Mouse (Mus musculus) kidney, embryonic 14.5 days (tissue): ENCODE measurements around the gene Cdkn2aip. TPM values are rescaled to one million over a fixed set of nuclear protein-coding genes. Genes with fewer than 3 reads are reported as not detected.

ENCODE experiments used
- ATAC-seq: fragments of 200-750 bp; cut with Nextera tagmentation; 2 replicates; pipeline ENCODE4 v1.8.0; 2017; ENCODE audit warnings: moderate number of reproducible peaks, mild to moderate bottlenecking, moderate TSS enrichment, moderate library complexity; ENCODE audit not compliant: low FRiP score, low TSS enrichment
- H3K27ac ChIP-seq: fragments of 300-500 bp; sonication (generic); 2 replicates; pipeline ENCODE4 v1.5.1; 2014; ENCODE audit warnings: low read depth, mild to moderate bottlenecking, low read length, moderate library complexity, mixed read lengths
- H3K27me3 ChIP-seq: fragments of 300-500 bp; sonication (generic); 2 replicates; pipeline ENCODE4 v1.6.1; 2014; ENCODE audit warnings: mild to moderate bottlenecking, low read length; ENCODE audit not compliant: control insufficient read depth, insufficient read depth
- H3K36me3 ChIP-seq: fragments of 300-500 bp; sonication (generic); 2 replicates; pipeline ENCODE4 v1.6.1; 2014; ENCODE audit warnings: low read length, mixed read lengths; ENCODE audit not compliant: control insufficient read depth, insufficient read depth
- H3K4me1 ChIP-seq: fragments of 300-500 bp; sonication (generic); 2 replicates; pipeline ENCODE4 v1.6.1; 2014; ENCODE audit warnings: low read length, mixed read lengths; ENCODE audit not compliant: control insufficient read depth, insufficient read depth
- H3K4me2 ChIP-seq: fragments of 300-500 bp; sonication (generic); replicated peaks from 2 replicates; pipeline ENCODE4 v1.6.1; 2014; ENCODE audit warnings: low read depth, mild to moderate bottlenecking, low read length
- H3K4me3 ChIP-seq: fragments of 300-500 bp; sonication (generic); 2 replicates; pipeline ENCODE4 v1.5.1; 2014; ENCODE audit warnings: mild to moderate bottlenecking, low read length
- H3K9ac ChIP-seq: fragments of 300-500 bp; sonication (generic); 2 replicates; pipeline ENCODE4 v1.6.1; 2014; ENCODE audit warnings: low read depth, mild to moderate bottlenecking, low read length, moderate library complexity
- H3K9me3 ChIP-seq: fragments of 300-500 bp; sonication (generic); 2 replicates; pipeline ENCODE4 v1.6.1; 2016; ENCODE audit warnings: low read length; ENCODE audit not compliant: control insufficient read depth
- WGBS: fragments of 180-500 bp; shearing (Covaris S2); extraction: QIAGEN DNeasy Blood & Tissue Kit; methylation state at CpG from one replicate; pipeline ENCODE4 v1.1.7; 2014; 5-methylcytosine and 5-hydroxymethylcytosine counted together
- polyA plus RNA-seq: library from polyadenylated mRNA; unstranded; fragments of >200 nt; fragmentation: Nextera tagmentation; extraction: Ambion mirVana; gene quantifications from 2 replicates; pipeline ENCODE4 v1.2.1, GENCODE M21; 2014

The Cdkn2aip gene
- polyA plus RNA-seq, 1 experiment from 2014 or later = 33.7 TPM

DNA sequence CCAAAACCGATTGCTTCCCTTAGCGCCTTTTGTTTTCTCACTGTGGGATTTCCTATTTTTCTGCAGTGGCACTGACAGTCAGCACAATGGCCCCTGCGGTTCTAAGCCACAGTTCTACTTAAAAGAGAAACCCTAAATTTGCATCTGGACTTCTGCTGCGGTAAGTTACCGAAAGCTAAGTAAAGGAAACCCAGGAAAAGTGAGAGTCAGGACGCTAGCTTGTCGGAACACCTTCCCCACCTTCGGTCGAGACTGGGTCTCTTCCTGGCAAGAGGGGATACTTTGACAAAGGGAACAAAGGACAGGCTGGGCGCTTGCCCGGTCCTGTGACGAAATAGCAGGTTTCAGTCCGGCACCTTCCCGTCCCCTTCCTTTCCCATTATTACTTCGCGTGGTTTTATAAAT is 23.1 kb downstream of the Cdkn2aip start:
- H3K9ac ChIP-seq = peak overlapping the region; percentile 47; the same call in 1 of the 2 replicates
- no peak overlapping the region for H3K27ac ChIP-seq

DNA sequence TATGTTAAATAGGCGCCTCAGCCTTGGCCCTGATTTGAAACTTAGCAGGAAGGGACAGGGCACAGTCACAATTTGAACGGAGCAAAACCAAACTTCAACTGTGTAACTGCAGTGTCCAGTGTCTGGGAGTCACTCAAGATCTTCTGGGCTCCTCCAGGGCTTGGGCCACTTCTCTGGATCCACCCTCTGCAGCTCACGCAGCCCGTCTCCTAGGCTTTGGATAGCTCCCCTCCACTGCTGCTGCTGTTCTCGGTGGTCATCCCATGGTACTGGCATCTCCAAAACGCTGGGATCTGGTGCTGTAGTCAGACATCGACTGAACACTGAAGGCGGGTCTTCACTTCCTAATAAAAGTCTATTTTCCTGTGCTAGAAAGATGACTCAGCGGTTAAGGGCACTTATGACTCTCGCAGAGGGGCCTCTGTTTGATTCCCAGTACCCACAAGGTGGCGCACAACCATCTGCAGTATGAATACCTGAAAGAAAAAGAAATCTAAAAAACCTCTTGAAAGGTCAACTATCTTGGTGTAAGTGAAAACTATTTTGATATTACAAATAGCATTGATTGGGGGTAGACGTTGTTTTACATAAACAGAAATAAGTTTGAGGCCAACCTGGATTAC is 23.9 kb downstream of the Cdkn2aip start:
- no peak overlapping the region for H3K27ac ChIP-seq
- ATAC-seq = 0 out of 2 replicates have a peak, but pooled peaks have one; percentile 28

More for the DNA sequence above, 23.1 kb downstream of the Cdkn2aip start:
- WGBS = 7% methylated on average over 16 of the region's 16 CpGs
- Histone ChIP-seq H3K4me1 (no peaks in the 10 kb centered on the region), H3K36me3 (no peaks in the 10 kb centered on the region), H3K4me3 (peak overlapping the region; percentile 22; the same call in 1 of the 2 replicates), H3K4me2 (peak overlapping the region; percentile 50), H3K27me3 (no peaks in the 10 kb centered on the region), H3K9me3 (no peaks in the 10 kb centered on the region)
- no peak for ATAC-seq

DNA sequence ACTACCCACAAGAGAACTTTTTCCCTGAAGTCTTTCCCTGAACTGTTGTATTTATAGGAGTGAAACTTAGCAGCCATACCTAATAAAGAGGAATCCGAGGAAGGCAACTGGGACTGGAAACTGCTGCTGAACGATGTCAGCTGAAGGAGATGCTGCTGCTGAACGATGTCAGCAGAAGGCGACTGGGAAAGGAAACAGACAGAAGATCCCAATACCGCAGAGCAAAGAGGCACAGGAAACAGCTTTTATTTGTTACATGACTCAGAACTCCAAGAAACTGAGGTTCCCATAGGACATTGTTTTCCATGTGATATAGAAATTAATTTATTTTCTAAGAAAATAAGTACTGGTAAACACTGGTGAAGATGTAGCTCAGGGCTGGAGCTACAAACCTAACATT is 29.3 kb downstream of the Cdkn2aip start:
- no peak for ATAC-seq
- Histone ChIP-seq H3K36me3 (0 out of 2 replicates have a peak, but pooled peaks cover 5% of the 10 kb centered on the region), H3K4me2 (no peak overlapping the region), H3K9ac (no peak overlapping the region), H3K27me3 (no peaks in the 10 kb centered on the region), H3K4me3 (no peak overlapping the region), H3K27ac (no peak overlapping the region), H3K9me3 (no peaks in the 10 kb centered on the region), H3K4me1 (no peaks in the 10 kb centered on the region)
- WGBS = 73% methylated on average over 5 of the region's 5 CpGs

More for the DNA sequence above, 23.9 kb downstream of the Cdkn2aip start:
- H3K9me3 ChIP-seq = no peaks in the 10 kb centered on the region
- no peak overlapping the region for H3K9ac ChIP-seq
- no peak overlapping the region for H3K4me2 ChIP-seq
- no peaks in the 10 kb centered on the region for H3K4me1 ChIP-seq
- WGBS = 70% methylated on average over 12 of the region's 12 CpGs
- H3K36me3 ChIP-seq = no peaks in the 10 kb centered on the region
- H3K27me3 ChIP-seq = no peaks in the 10 kb centered on the region
- H3K4me3 ChIP-seq = no peak overlapping the region

DNA sequence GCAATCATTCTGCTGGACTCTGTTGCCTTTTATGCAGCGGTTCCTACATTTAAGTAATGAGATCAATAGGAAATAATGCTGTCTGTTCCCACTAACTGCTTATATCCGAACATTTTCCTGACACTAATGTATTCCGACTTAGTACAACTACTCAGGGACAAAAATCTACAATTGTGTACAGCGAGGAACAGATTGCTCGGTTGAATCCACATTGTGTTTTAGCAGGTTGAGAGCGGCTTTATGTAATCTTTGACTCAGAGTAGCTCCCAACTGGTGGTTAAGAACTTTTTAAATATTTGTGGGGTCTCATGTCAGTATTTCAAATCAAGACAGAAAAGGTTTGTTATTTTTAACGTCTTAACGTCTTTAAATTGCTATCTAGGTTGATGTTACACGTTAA is 29.7 kb downstream of the Cdkn2aip start:
- Histone ChIP-seq H3K36me3 (0 out of 2 replicates have a peak, but pooled peaks cover 5% of the 10 kb centered on the region), H3K27me3 (no peaks in the 10 kb centered on the region), H3K4me2 (no peak overlapping the region), H3K27ac (no peak overlapping the region), H3K9ac (no peak overlapping the region), H3K4me3 (no peak overlapping the region), H3K9me3 (no peaks in the 10 kb centered on the region), H3K4me1 (no peaks in the 10 kb centered on the region)
- no peak for ATAC-seq
- 89% methylated on average over 9 of the region's 9 CpGs for WGBS

DNA sequence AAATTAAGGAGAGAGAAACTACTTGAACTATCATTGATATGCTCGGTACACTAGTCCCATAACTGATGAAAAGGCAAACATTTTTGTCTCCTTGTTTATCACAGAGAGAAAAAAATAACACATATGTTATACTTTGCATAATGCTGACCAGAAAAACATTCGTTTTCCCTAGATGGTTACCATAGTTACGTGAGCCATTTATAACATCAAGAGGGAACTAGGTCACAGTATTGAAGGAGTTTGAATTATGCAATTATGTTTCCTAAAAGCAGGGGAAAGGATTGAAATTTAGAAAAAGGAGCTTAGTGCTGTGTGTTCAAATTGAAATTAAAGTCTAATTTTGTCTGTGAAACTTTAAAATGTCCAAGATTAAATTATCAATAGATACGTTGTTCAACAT is 33.4 kb downstream of the Cdkn2aip start:
- Histone ChIP-seq H3K9ac (no peak overlapping the region), H3K9me3 (no peaks in the 10 kb centered on the region), H3K4me1 (no peaks in the 10 kb centered on the region), H3K27me3 (no peaks in the 10 kb centered on the region), H3K4me3 (no peak overlapping the region), H3K4me2 (no peak overlapping the region), H3K36me3 (0 out of 2 replicates have a peak, but pooled peaks cover 5% of the 10 kb centered on the region), H3K27ac (no peak overlapping the region)
- no peak for ATAC-seq
- WGBS = 91% methylated on average over 4 of the region's 4 CpGs

DNA sequence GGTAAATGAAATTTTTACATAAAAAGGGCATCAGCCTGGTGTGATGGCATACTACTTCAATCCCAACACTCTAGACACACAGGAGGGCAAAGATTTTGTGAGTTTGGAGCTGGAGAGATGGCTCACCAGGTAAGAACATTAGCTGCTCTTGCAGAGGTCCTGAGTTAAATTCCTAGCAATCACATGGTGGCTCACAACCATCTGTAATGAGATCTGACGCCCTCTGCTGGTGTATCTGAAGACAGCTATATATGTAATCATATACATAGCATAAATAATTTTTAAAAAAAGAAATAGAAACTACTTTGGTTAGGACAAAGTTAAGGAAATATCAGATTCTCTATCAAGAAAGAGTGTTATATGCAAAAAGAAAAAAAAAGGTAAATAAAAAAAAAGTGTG is 34.1 kb downstream of the Cdkn2aip start:
- ATAC-seq = no peak
- Histone ChIP-seq H3K4me2 (no peak overlapping the region), H3K4me1 (no peaks in the 10 kb centered on the region), H3K27ac (no peak overlapping the region), H3K9ac (no peak overlapping the region), H3K4me3 (no peak overlapping the region), H3K27me3 (no peaks in the 10 kb centered on the region), H3K9me3 (no peaks in the 10 kb centered on the region), H3K36me3 (0 out of 2 replicates have a peak, but pooled peaks cover 5% of the 10 kb centered on the region)
- WGBS = 95% methylated on average over 1 of the region's 1 CpGs

DNA sequence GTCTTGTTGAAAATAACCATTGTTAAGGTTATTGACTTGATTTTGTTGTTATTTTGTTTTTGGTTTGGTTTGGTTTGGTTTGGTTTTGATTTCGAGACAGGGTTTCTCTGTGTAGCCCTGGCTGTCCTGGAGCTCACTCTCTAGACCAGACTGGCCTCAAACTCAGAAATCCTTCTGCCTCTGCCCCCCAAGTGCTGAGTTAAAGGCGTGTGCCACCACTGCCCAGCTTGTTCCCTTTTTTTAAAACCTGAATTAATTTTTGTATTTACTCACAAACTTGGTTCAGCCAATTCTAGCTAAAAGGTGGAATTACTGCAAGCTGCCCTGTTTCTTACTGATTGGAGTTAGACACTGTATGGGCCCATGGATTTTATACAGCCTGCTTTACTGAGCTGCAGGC is 37.1 kb downstream of the Cdkn2aip start:
- Histone ChIP-seq H3K9ac (peak overlapping the region; percentile 92; the same call in 1 of the 2 replicates), H3K4me2 (peak overlapping the region; percentile 65), H3K4me3 (peak overlapping the region; percentile 98), H3K27me3 (no peaks in the 10 kb centered on the region), H3K27ac (no peak overlapping the region), H3K9me3 (no peaks in the 10 kb centered on the region), H3K4me1 (no peaks in the 10 kb centered on the region), H3K36me3 (no peaks in the 10 kb centered on the region)
- no peak for ATAC-seq
- WGBS = 43% methylated on average over 2 of the region's 2 CpGs

DNA sequence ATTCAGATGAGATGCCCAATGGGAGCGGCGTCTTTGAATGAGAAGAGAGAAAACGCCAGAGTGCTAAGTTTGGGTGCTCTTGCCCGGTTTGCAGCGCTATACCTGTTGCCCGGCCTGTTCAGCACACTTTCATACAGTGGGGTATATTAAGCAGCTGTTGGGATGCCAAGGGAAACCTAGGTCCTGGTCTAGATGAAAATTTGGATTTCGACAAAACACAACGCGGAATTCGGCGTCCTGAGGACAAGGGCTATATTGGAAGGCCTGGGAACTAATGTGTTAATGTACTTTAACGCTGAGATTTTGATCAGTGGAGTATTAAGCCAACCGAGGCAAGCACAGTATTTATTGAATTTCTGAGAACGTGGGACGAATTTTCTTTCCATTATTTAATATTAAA is 37.5 kb downstream of the Cdkn2aip start:
- H3K27ac ChIP-seq = peak overlapping the region; percentile 98; the same call in 1 of the 2 replicates
- H3K4me2 ChIP-seq = peak overlapping the region; percentile 65
- ATAC-seq = no peak
- no peaks in the 10 kb centered on the region for H3K36me3 ChIP-seq
- no peaks in the 10 kb centered on the region for H3K4me1 ChIP-seq
- WGBS = 2% methylated on average over 15 of the region's 15 CpGs
- peak overlapping the region; percentile 98 for H3K4me3 ChIP-seq
- H3K27me3 ChIP-seq = no peaks in the 10 kb centered on the region
- peak overlapping the region; percentile 92 for H3K9ac ChIP-seq
- no peaks in the 10 kb centered on the region for H3K9me3 ChIP-seq

DNA sequence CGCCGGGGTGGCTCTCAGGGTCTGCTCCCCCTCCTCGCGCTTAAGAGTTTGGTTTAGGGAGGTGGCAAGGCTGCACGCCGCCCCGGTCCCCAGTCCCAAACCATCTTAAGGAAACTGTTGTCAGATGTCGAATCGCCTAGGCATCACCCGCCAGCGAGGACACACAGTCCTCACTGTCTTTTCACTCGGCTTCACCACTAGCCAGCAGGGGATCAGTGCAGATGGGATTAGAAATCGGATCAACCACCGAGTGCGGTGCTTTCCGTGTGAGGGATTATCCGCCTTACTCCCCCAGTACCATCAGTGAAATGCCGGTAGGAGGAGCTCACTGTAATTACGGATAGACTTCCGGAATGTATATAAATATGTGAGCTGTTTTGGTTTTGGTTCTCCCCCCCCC is 37.9 kb downstream of the Cdkn2aip start:
- under 1% methylated on average over 18 of the region's 20 CpGs for WGBS
- peak overlapping the region; percentile 92 for H3K9ac ChIP-seq
- no peaks in the 10 kb centered on the region for H3K4me1 ChIP-seq
- peak overlapping the region; percentile 98 for H3K4me3 ChIP-seq
- peak; percentile 9; the same call in 1 of the 2 replicates for ATAC-seq
- peak overlapping the region; percentile 98 for H3K27ac ChIP-seq
- no peaks in the 10 kb centered on the region for H3K9me3 ChIP-seq
- H3K36me3 ChIP-seq = no peaks in the 10 kb centered on the region
- H3K27me3 ChIP-seq = no peaks in the 10 kb centered on the region
- peak overlapping the region; percentile 65 for H3K4me2 ChIP-seq
